Mouse (Mus musculus) stomach, embryonic 14.5 days (tissue): Measurements from ENCODE around the gene Olfr1261. TPM values are rescaled to one million over a fixed set of nuclear protein-coding genes. Genes with fewer than 3 reads are reported as not detected.

Experiments used
- polyA plus RNA-seq: library from polyadenylated mRNA; unstranded; fragments of >200 nt; fragmentation: Nextera tagmentation; extraction: Ambion mirVana; gene quantifications from 2 replicates; pipeline ENCODE4 v1.2.1, GENCODE M21; 2014

The Olfr1261 gene
- polyA plus RNA-seq, 1 experiment from 2014 or later, result not detected

Other genes starting within 250 kb of the Olfr1261 start
- gene Olfr1253, start 234.1 kb upstream of the Olfr1261 start, polyA plus RNA-seq, result not detected in 2 replicates
- not detected in 2 replicates for gene Olfr1254, start 197.6 kb upstream of the Olfr1261 start, polyA plus RNA-seq
- gene Olfr1255, start 179.2 kb upstream of the Olfr1261 start, polyA plus RNA-seq, result not detected in 2 replicates
- gene Olfr1256, start 149.7 kb upstream of the Olfr1261 start, polyA plus RNA-seq, result not detected in 2 replicates
- not detected in 2 replicates for gene Olfr48, start 143.0 kb upstream of the Olfr1261 start, polyA plus RNA-seq
- gene Olfr1257, start 112.8 kb upstream of the Olfr1261 start, polyA plus RNA-seq, result not detected in 2 replicates
- not detected in 2 replicates for gene Olfr1258, start 63.9 kb upstream of the Olfr1261 start, polyA plus RNA-seq
- gene Olfr1259, start 42.6 kb upstream of the Olfr1261 start, polyA plus RNA-seq, result not detected in 2 replicates
- gene Olfr1260, start 16.9 kb upstream of the Olfr1261 start, polyA plus RNA-seq, result not detected in 2 replicates
- gene Olfr1262, start 8.9 kb downstream of the Olfr1261 start, polyA plus RNA-seq, result not detected in 2 replicates
- not detected in 2 replicates for gene Olfr1263, start 20.9 kb downstream of the Olfr1261 start, polyA plus RNA-seq
- gene Olfr1264, start 34.4 kb downstream of the Olfr1261 start, polyA plus RNA-seq, result not detected in 2 replicates
- gene Olfr1265, start 44.1 kb downstream of the Olfr1261 start, polyA plus RNA-seq, result not detected in 2 replicates
- gene Olfr140, start 72.4 kb downstream of the Olfr1261 start, polyA plus RNA-seq, result not detected in 2 replicates
- gene Olfr1269, start 130.2 kb downstream of the Olfr1261 start, polyA plus RNA-seq, result not detected in 2 replicates
- not detected in 2 replicates for gene Olfr32, start 151.1 kb downstream of the Olfr1261 start, polyA plus RNA-seq
- not detected in 2 replicates for gene Olfr1270, start 161.9 kb downstream of the Olfr1261 start, polyA plus RNA-seq
- not detected in 2 replicates for gene Olfr1506, start 233.3 kb downstream of the Olfr1261 start, polyA plus RNA-seq